Mouse (Mus musculus): ENCODE measurements around the gene Adrm1. TPM values are rescaled to one million over a fixed set of nuclear protein-coding genes. Genes with fewer than 3 reads are reported as not detected.

Adrm1 gene
- polyA plus RNA-seq, 1 experiment from 2014 or later: 158 TPM

GRCm38 (mm10) chr2:180205956-180206280, 34.6 kb downstream of the Adrm1 start:
- Histone ChIP-seq H3K9ac (replicated peaks; ENCODE audit: low read length) (no peak overlapping the region), H3K27ac (replicated peaks; ENCODE audit: low read depth, low read length) (peak overlapping the region; percentile 55; the same call in 1 of the 2 replicates), H3K4me2 (ENCODE audit: low read length) (no peak overlapping the region), H3K27me3 (ENCODE audit: control insufficient read depth, insufficient read depth, low read length) (no peaks in the 10 kb centered on the region), H3K4me3 (replicated peaks; ENCODE audit: low read depth, low read length) (no peak overlapping the region), H3K4me1 (ENCODE audit: control insufficient read depth, insufficient read depth, low read length) (0 out of 2 replicates have a peak, but pooled peaks cover 9% of the 10 kb centered on the region), H3K36me3 (ENCODE audit: control insufficient read depth, insufficient read depth, low read length) (no peaks in the 10 kb centered on the region), H3K9me3 (ENCODE audit: control insufficient read depth, low read length) (no peaks in the 10 kb centered on the region)
- DNase-seq (no peak), ATAC-seq (ENCODE audit: low FRiP score, low TSS enrichment) (0 out of 2 replicates have a peak, but pooled peaks have one; percentile 19)
- 85% methylated on average over 2 of the region's 2 CpGs for WGBS

- 69% methylated on average over 7 of the region's 7 CpGs for WGBS
- no peak for ATAC-seq (ENCODE audit: low FRiP score, low TSS enrichment)
Observed at GRCm38 (mm10) chr2:180207840-180208239, 36.6 kb downstream of the Adrm1 start.

DNA sequence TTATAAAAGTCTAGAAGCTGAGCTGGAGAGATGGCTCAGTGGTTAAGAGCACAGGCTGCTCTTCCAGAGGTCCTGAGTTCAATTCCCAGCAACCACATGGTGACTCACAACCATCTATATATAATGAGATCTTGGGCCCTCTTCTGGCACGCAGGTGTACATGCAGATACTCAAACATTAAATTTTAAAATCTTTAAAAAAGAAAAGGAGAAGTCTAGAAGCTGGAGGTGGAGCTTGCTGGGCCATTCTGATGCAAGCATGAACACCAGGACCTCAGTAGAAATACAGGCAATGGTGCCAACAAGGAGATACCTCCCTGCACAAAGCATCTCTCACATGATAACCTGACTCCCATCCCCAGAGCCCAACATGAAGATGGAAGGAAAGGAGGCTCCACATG, 37.7 kb downstream of the Adrm1 start:
- Histone ChIP-seq H3K4me2 (ENCODE audit: low read length) (no peak overlapping the region), H3K4me3 (replicated peaks; ENCODE audit: low read depth, low read length) (no peak overlapping the region), H3K9ac (replicated peaks; ENCODE audit: low read length) (no peak overlapping the region), H3K27ac (replicated peaks; ENCODE audit: low read depth, low read length) (no peak overlapping the region), H3K4me1 (ENCODE audit: control insufficient read depth, insufficient read depth, low read length) (0 out of 2 replicates have a peak, but pooled peaks cover 9% of the 10 kb centered on the region), H3K27me3 (ENCODE audit: control insufficient read depth, insufficient read depth, low read length) (no peaks in the 10 kb centered on the region), H3K36me3 (ENCODE audit: control insufficient read depth, insufficient read depth, low read length) (no peaks in the 10 kb centered on the region), H3K9me3 (ENCODE audit: control insufficient read depth, low read length) (no peaks in the 10 kb centered on the region)
- DNase-seq (no peak), ATAC-seq (ENCODE audit: low FRiP score, low TSS enrichment) (no peak)
- 78% methylated on average over 1 of the region's 1 CpGs for WGBS

More at GRCm38 (mm10) chr2:180207840-180208239, 36.6 kb downstream of the Adrm1 start:
- no peak overlapping the region for H3K9ac ChIP-seq (replicated peaks; ENCODE audit: low read length)
- peak; percentile 43 for DNase-seq
- no peak overlapping the region for H3K4me3 ChIP-seq (replicated peaks; ENCODE audit: low read depth, low read length)
- H3K4me1 ChIP-seq (ENCODE audit: control insufficient read depth, insufficient read depth, low read length): 0 out of 2 replicates have a peak, but pooled peaks cover 9% of the 10 kb centered on the region
- H3K27me3 ChIP-seq (ENCODE audit: control insufficient read depth, insufficient read depth, low read length): no peaks in the 10 kb centered on the region
- no peak overlapping the region for H3K27ac ChIP-seq (replicated peaks; ENCODE audit: low read depth, low read length)
- H3K4me2 ChIP-seq (ENCODE audit: low read length): no peak overlapping the region
- H3K9me3 ChIP-seq (ENCODE audit: control insufficient read depth, low read length): no peaks in the 10 kb centered on the region
- no peaks in the 10 kb centered on the region for H3K36me3 ChIP-seq (ENCODE audit: control insufficient read depth, insufficient read depth, low read length)

DNA sequence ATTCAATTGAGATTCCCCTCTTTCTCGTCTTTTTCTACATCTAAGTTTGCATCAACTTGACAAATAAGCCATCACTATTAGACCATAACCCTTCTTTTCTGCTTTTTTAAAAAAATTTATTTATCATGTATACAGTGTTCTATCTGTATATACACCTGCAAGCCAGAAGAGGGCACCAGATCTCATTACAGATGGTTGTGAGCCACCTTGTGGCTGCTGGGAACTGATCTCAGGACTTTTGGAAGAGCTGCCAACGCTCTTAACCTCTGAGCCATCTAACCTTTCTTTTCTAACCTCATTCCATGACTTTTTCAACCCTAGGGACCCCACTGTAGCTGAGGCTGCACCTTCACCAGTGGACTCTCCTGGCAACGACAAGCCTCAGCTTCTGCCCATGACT, 41.0 kb downstream of the Adrm1 start:
- no peaks in the 10 kb centered on the region for H3K36me3 ChIP-seq (ENCODE audit: control insufficient read depth, insufficient read depth, low read length)
- H3K27me3 ChIP-seq (ENCODE audit: control insufficient read depth, insufficient read depth, low read length): no peaks in the 10 kb centered on the region
- WGBS: 92% methylated on average over 3 of the region's 3 CpGs
- ATAC-seq (ENCODE audit: low FRiP score, low TSS enrichment) (no peak), DNase-seq (no peak)
- H3K9ac ChIP-seq (replicated peaks; ENCODE audit: low read length): no peak overlapping the region
- H3K4me1 ChIP-seq (ENCODE audit: control insufficient read depth, insufficient read depth, low read length): no peaks in the 10 kb centered on the region
- H3K4me2 ChIP-seq (ENCODE audit: low read length): no peak overlapping the region
- H3K27ac ChIP-seq (replicated peaks; ENCODE audit: low read depth, low read length): no peak overlapping the region
- H3K9me3 ChIP-seq (ENCODE audit: control insufficient read depth, low read length): no peaks in the 10 kb centered on the region
- H3K4me3 ChIP-seq (replicated peaks; ENCODE audit: low read depth, low read length): no peak overlapping the region

- Histone ChIP-seq H3K36me3 (ENCODE audit: control insufficient read depth, insufficient read depth, low read length) (no peaks in the 10 kb centered on the region), H3K27ac (replicated peaks; ENCODE audit: low read depth, low read length) (no peak overlapping the region), H3K9me3 (ENCODE audit: control insufficient read depth, low read length) (no peaks in the 10 kb centered on the region), H3K9ac (replicated peaks; ENCODE audit: low read length) (no peak overlapping the region), H3K4me1 (ENCODE audit: control insufficient read depth, insufficient read depth, low read length) (no peaks in the 10 kb centered on the region), H3K27me3 (ENCODE audit: control insufficient read depth, insufficient read depth, low read length) (no peaks in the 10 kb centered on the region), H3K4me3 (replicated peaks; ENCODE audit: low read depth, low read length) (no peak overlapping the region), H3K4me2 (ENCODE audit: low read length) (no peak overlapping the region)
- ATAC-seq (ENCODE audit: low FRiP score, low TSS enrichment) (no peak), DNase-seq (no peak)
- WGBS: 83% methylated on average over 4 of the region's 4 CpGs
Observed at GRCm38 (mm10) chr2:180214352-180214978, 43.2 kb downstream of the Adrm1 start.

- Histone ChIP-seq H3K27me3 (ENCODE audit: control insufficient read depth, insufficient read depth, low read length) (no peaks in the 10 kb centered on the region), H3K4me2 (ENCODE audit: low read length) (no peak overlapping the region), H3K4me3 (replicated peaks; ENCODE audit: low read depth, low read length) (no peak overlapping the region), H3K4me1 (ENCODE audit: control insufficient read depth, insufficient read depth, low read length) (no peaks in the 10 kb centered on the region), H3K27ac (replicated peaks; ENCODE audit: low read depth, low read length) (no peak overlapping the region), H3K9me3 (ENCODE audit: control insufficient read depth, low read length) (no peaks in the 10 kb centered on the region), H3K36me3 (ENCODE audit: control insufficient read depth, insufficient read depth, low read length) (no peaks in the 10 kb centered on the region), H3K9ac (replicated peaks; ENCODE audit: low read length) (no peak overlapping the region; the same call in 1 of the 2 replicates)
- WGBS: 79% methylated on average over 8 of the region's 8 CpGs
- ATAC-seq (ENCODE audit: low FRiP score, low TSS enrichment): no peak
- no peak for DNase-seq
Observed at GRCm38 (mm10) chr2:180215011-180215461, 43.8 kb downstream of the Adrm1 start.

GRCm38 (mm10) chr2:180215951-180216350, 44.7 kb downstream of the Adrm1 start:
- Histone ChIP-seq H3K4me1 (ENCODE audit: control insufficient read depth, insufficient read depth, low read length) (no peaks in the 10 kb centered on the region), H3K9me3 (ENCODE audit: control insufficient read depth, low read length) (no peaks in the 10 kb centered on the region), H3K9ac (replicated peaks; ENCODE audit: low read length) (no peak overlapping the region), H3K27ac (replicated peaks; ENCODE audit: low read depth, low read length) (no peak overlapping the region), H3K4me2 (ENCODE audit: low read length) (no peak overlapping the region), H3K4me3 (replicated peaks; ENCODE audit: low read depth, low read length) (no peak overlapping the region), H3K27me3 (ENCODE audit: control insufficient read depth, insufficient read depth, low read length) (no peaks in the 10 kb centered on the region), H3K36me3 (ENCODE audit: control insufficient read depth, insufficient read depth, low read length) (no peaks in the 10 kb centered on the region)
- no peak for ATAC-seq (ENCODE audit: low FRiP score, low TSS enrichment)
- DNase-seq: no peak
- WGBS: 89% methylated on average over 6 of the region's 6 CpGs

- Histone ChIP-seq H3K4me3 (replicated peaks; ENCODE audit: low read depth, low read length) (no peak overlapping the region), H3K36me3 (ENCODE audit: control insufficient read depth, insufficient read depth, low read length) (no peaks in the 10 kb centered on the region), H3K27ac (replicated peaks; ENCODE audit: low read depth, low read length) (no peak overlapping the region), H3K4me2 (ENCODE audit: low read length) (no peak overlapping the region), H3K4me1 (ENCODE audit: control insufficient read depth, insufficient read depth, low read length) (peaks cover 1% of the 10 kb centered on the region), H3K9me3 (ENCODE audit: control insufficient read depth, low read length) (no peaks in the 10 kb centered on the region), H3K27me3 (ENCODE audit: control insufficient read depth, insufficient read depth, low read length) (no peaks in the 10 kb centered on the region), H3K9ac (replicated peaks; ENCODE audit: low read length) (no peak overlapping the region)
- no peak for ATAC-seq (ENCODE audit: low FRiP score, low TSS enrichment)
- DNase-seq: no peak
- 68% methylated on average over 5 of the region's 5 CpGs for WGBS
Observed at GRCm38 (mm10) chr2:180216921-180217320, 45.6 kb downstream of the Adrm1 start.

DNA sequence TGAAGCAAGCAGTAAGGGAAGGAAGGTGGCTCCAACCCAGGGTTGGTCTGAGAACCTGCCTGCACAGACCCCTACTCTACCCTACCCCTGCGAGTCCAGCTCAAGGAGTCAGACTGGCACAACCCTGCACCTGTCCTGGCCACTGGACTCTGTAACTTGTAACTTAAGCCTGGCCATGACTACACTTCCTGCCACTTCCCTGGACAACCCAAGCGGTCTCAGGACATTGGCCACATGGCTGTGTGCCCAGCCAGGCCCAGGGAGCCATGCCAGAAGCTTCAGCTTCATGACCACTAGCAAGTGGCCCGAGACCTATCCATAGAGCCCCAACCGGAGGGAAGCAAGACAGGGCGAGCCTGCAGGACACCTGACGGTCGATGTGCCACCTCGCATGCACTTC, 46.3 kb downstream of the Adrm1 start:
- Histone ChIP-seq H3K9me3 (ENCODE audit: control insufficient read depth, low read length) (no peaks in the 10 kb centered on the region), H3K4me1 (ENCODE audit: control insufficient read depth, insufficient read depth, low read length) (peaks cover 7% of the 10 kb centered on the region), H3K4me3 (replicated peaks; ENCODE audit: low read depth, low read length) (no peak overlapping the region), H3K9ac (replicated peaks; ENCODE audit: low read length) (no peak overlapping the region), H3K36me3 (ENCODE audit: control insufficient read depth, insufficient read depth, low read length) (no peaks in the 10 kb centered on the region), H3K4me2 (ENCODE audit: low read length) (no peak overlapping the region), H3K27ac (replicated peaks; ENCODE audit: low read depth, low read length) (no peak overlapping the region), H3K27me3 (ENCODE audit: control insufficient read depth, insufficient read depth, low read length) (no peaks in the 10 kb centered on the region)
- 90% methylated on average over 8 of the region's 8 CpGs for WGBS
- DNase-seq (no peak), ATAC-seq (ENCODE audit: low FRiP score, low TSS enrichment) (no peak)

Measured in midbrain, embryonic 14.5 days (tissue).